Mouse (Mus musculus) mammary gland, adult 2 months (tissue): ENCODE results near the gene Cacng4. TPM values are rescaled to one million over a fixed set of nuclear protein-coding genes. Genes with fewer than 3 reads are reported as not detected.

Source experiments
- polyA plus RNA-seq: library from polyadenylated mRNA; depleted of rRNA; stranded (reverse); fragments of >200 nt; gene quantifications from 2 replicates; pipeline ENCODE4 v1.2.3, GENCODE M21; 2012; ENCODE audit warnings: low replicate concordance; rRNA removed

Cacng4 gene
- 1.1 and 1.3 TPM in 2 replicates for polyA plus RNA-seq

GRCm38 (mm10) chr11:107794547-107795269 lies at the start of gene Cacng4:
TSS of gene Cacng4 (minus strand) at chr11:107794557.

GRCm38 (mm10) chr11:107716332-107716938 lies 77.9 kb downstream of the Cacng4 start, which contains the start of gene Cacng1:
TSS of gene Cacng1 (minus strand) at chr11:107716522.

Other genes with a start within 250 kb of the Cacng4 start
- gene Helz, start 246.6 kb downstream of the Cacng4 start, polyA plus RNA-seq = 13.6 and 23.7 TPM in 2 replicates
- 0.24 and 83.5 TPM in 2 replicates for gene Cacng1, start 78.0 kb downstream of the Cacng4 start, polyA plus RNA-seq
- gene Cacng5, start 120.5 kb upstream of the Cacng4 start, polyA plus RNA-seq = 0.03 TPM in 1 of 2 replicates, not detected in the other